In genomic region chr10:84701110-84701509, GRCm38 (mm10) we compare ENCODE assay signal across 8 mouse cellular contexts. TPM values are rescaled to one million over a fixed set of nuclear protein-coding genes. Genes with fewer than 3 reads are reported as not detected.
DNase-seq lines count a peak whose midpoint lies in the region; ATAC-seq lines count a peak whose summit lies in the region.

No protein-coding gene starts in this region.

- H3K9me3 ChIP-seq in hindbrain, embryonic 11.5 days (ENCODE audit: control insufficient read depth, low read length) = no peaks in the 10 kb centered on the region

- no peak overlapping the region for H3K9ac ChIP-seq in hindbrain, embryonic 11.5 days (ENCODE audit: low read depth, low read length)

- H3K4me3 ChIP-seq in hindbrain, embryonic 11.5 days (ENCODE audit: low read depth, low read length) = no peak overlapping the region

- no peak for DNase-seq in frontal cortex, postnatal 10 days (ENCODE audit: low spot score in 2 of 2)
- peak; percentile 71 for DNase-seq in MN1 (ENCODE audit: low spot score)
- peak; percentile 21 to 36 for DNase-seq in gastrocnemius, postnatal 36 days
- DNase-seq in kidney, postnatal 25 days = peak; percentile 52 to 73
- DNase-seq in retina, embryonic 14.5 days (ENCODE audit: low spot score) = no peak
- DNase-seq in thymus, postnatal 4 days = no peak
- no peak for DNase-seq in hindbrain, embryonic 11.5 days (ENCODE audit: low spot score)

- peak; percentile 50; the same call in 1 of the 2 replicates for ATAC-seq in frontal cortex, adult (ENCODE audit: low TSS enrichment)
- ATAC-seq in hindbrain, embryonic 11.5 days (ENCODE audit: low FRiP score) = no peak

- no peaks in the 10 kb centered on the region for H3K27me3 ChIP-seq in hindbrain, embryonic 11.5 days (ENCODE audit: control insufficient read depth, insufficient read depth, low read length)

- 90% methylated on average over 8 of the region's 8 CpGs for WGBS in hindbrain, embryonic 11.5 days

- no peaks in the 10 kb centered on the region for H3K4me1 ChIP-seq in hindbrain, embryonic 11.5 days (replicated peaks; ENCODE audit: control insufficient read depth, insufficient read depth, low read length)

- no peaks in the 10 kb centered on the region for H3K36me3 ChIP-seq in hindbrain, embryonic 11.5 days (ENCODE audit: control insufficient read depth, insufficient read depth, low read length)

- H3K4me2 ChIP-seq in hindbrain, embryonic 11.5 days (replicated peaks; ENCODE audit: low read depth, low read length) = no peak overlapping the region

- H3K27ac ChIP-seq in hindbrain, embryonic 11.5 days (ENCODE audit: low read depth, low read length) = no peak overlapping the region

- intact Hi-C loops in gastrocnemius, postnatal 36 days (cut with DNase I) = no loop called here

RNA-seq across cellular contexts. Expression of gene Rfx4, which starts 54.8 kb away (rescaled TPM):
- total RNA-seq in gastrocnemius, postnatal 36 days (2021) = not detected
- 65.9 and 66.5 TPM in 2 replicates for polyA plus RNA-seq in hindbrain, embryonic 11.5 days (2014; fragmentation: Nextera tagmentation; extraction: Ambion mirVana)

Comparison
In these comparisons a context has a peak if more than half of its experiments do, and no peak if none do; other contexts are left out.
1. DNase-seq: peak in MN1 (single experiment), gastrocnemius, postnatal 36 days (2 of 2) and kidney, postnatal 25 days (2 of 2); none in frontal cortex, postnatal 10 days (0 of 2), retina, embryonic 14.5 days (single experiment), thymus, postnatal 4 days (single experiment) and hindbrain, embryonic 11.5 days (single experiment).